Comparison of ENCODE assay signal across 10 mouse cellular contexts in the genomic region with DNA sequence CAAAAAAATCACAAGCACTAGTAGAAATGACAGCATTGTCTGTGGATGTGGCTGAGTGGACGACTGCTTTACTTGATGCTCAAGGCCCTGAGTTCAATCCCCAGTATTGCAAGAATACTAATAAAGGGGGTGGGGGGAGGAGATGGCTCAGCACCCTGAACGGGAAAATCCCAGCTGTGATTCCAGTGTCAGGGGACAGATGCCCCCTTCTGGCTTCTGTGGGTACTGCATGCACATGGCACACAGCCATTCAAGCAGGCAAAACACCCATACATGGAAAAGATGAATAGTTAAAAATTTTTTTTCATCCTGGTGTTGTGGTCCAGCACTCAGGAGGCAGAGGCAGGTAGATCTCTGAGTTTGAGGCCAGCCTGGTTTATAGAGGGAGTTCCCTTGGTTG. TPM values are rescaled to one million over a fixed set of nuclear protein-coding genes. Genes with fewer than 3 reads are reported as not detected.
DNase-seq lines count a peak whose midpoint lies in the region; ATAC-seq and TF ChIP-seq lines count a peak whose summit lies in the region.
"Had no signal": no experiment of that assay in that cellular context is flagged by ENCODE, and none has a peak within 500 bp of the region (broad histone marks: within the 10 kb centered on the region; RNA-seq: fewer than 3 reads in every experiment).

No protein-coding gene starts in this region.

- no peaks in the 10 kb centered on the region for H3K79me2 ChIP-seq in CH12.LX (replicated peaks; ENCODE audit: control insufficient read depth, extremely low read depth, insufficient read depth, poor library complexity, severe bottlenecking)

- no peaks in the 10 kb centered on the region for H3K36me3 ChIP-seq in kidney, embryonic 16.5 days (ENCODE audit: insufficient read depth, low read length)
- H3K36me3 ChIP-seq in CH12.LX (replicated peaks in 1 of 2; ENCODE audit: control insufficient read depth in 1 of 2, insufficient read depth in 1 of 2, low read length in 1 of 2), result no peaks in the 10 kb centered on the region
- H3K36me3 ChIP-seq in small intestine, adult 2 months (ENCODE audit: control insufficient read depth, insufficient read depth, low read length), result no peaks in the 10 kb centered on the region
- H3K36me3 ChIP-seq in heart, embryonic 12.5 days, result no peaks in the 10 kb centered on the region
- H3K36me3 ChIP-seq: embryonic facial prominence, embryonic 15.5 days had no signal

- H3K27me3 ChIP-seq in kidney, embryonic 16.5 days (ENCODE audit: insufficient read depth, low read length), result peaks cover 14% of the 10 kb centered on the region
- peaks cover 1% of the 10 kb centered on the region for H3K27me3 ChIP-seq in CH12.LX (replicated peaks)
- no peaks in the 10 kb centered on the region for H3K27me3 ChIP-seq in small intestine, adult 2 months (ENCODE audit: control insufficient read depth, insufficient read depth, low read length)
- peaks cover 24% of the 10 kb centered on the region for H3K27me3 ChIP-seq in heart, embryonic 12.5 days (replicated peaks)

- DNase-seq in kidney, adult 8-10 months, result peak; percentile 11 to 45
- peak; percentile 45 to 52 for DNase-seq in B cell, adult 2 months
- DNase-seq in CH12.LX (ENCODE audit: extremely low read depth), result peak; percentile 58
- DNase-seq in embryo, embryonic 9.5 days (ENCODE audit: extremely low spot score), result peak; percentile 38

- H3K9me3 ChIP-seq in kidney, embryonic 16.5 days (ENCODE audit: low read length), result 0 out of 2 replicates have a peak, but pooled peaks cover 2% of the 10 kb centered on the region
- H3K9me3 ChIP-seq in CH12.LX (replicated peaks; ENCODE audit: low read length), result peaks cover 3% of the 10 kb centered on the region
- no peaks in the 10 kb centered on the region for H3K9me3 ChIP-seq in heart, embryonic 12.5 days (replicated peaks)
- H3K9me3 ChIP-seq: embryonic facial prominence, embryonic 15.5 days had no signal

- no peak overlapping the region for H3K4me2 ChIP-seq in kidney, embryonic 16.5 days (replicated peaks; ENCODE audit: low read depth, low read length)
- H3K4me2 ChIP-seq in CH12.LX (ENCODE audit: insufficient read depth, low read depth, poor library complexity, severe bottlenecking), result no peak overlapping the region
- H3K4me2 ChIP-seq in heart, embryonic 12.5 days, result no peak overlapping the region
- H3K4me2 ChIP-seq: embryonic facial prominence, embryonic 15.5 days had no signal

- no peak for TF ChIP-seq POLR2A in CH12.LX (IDR thresholded peaks at IDR 0.05; ENCODE audit: low read depth, low read length)
- TF ChIP-seq POLR2A in small intestine, adult 2 months (IDR thresholded peaks at IDR 0.05; ENCODE audit: low read depth, low read length), result no peak

- no peak for ATAC-seq in kidney, embryonic 16.5 days (ENCODE audit: low FRiP score, low TSS enrichment)
- no peak for ATAC-seq in heart, embryonic 12.5 days (ENCODE audit: insufficient number of reproducible peaks, low FRiP score)

- TF ChIP-seq RAD21 in CH12.LX (IDR thresholded peaks at IDR 0.05; ENCODE audit: low read depth, low read length), result peak; percentile 46

- no peaks in the 10 kb centered on the region for H3K4me1 ChIP-seq in kidney, embryonic 16.5 days (ENCODE audit: insufficient read depth, low read length)
- H3K4me1 ChIP-seq in CH12.LX (ENCODE audit: control insufficient read depth in 1 of 2, insufficient read depth in 2 of 2), result peaks cover 0 to 14% of the 10 kb centered on the region in 2 experiments; a peak in 2 of 4 replicates
- H3K4me1 ChIP-seq in small intestine, adult 2 months (ENCODE audit: control insufficient read depth, insufficient read depth, insufficient read length, low read length), result no peaks in the 10 kb centered on the region
- no peaks in the 10 kb centered on the region; the same call in 1 of the 2 replicates for H3K4me1 ChIP-seq in heart, embryonic 12.5 days (replicated peaks)
- H3K4me1 ChIP-seq: embryonic facial prominence, embryonic 15.5 days had no signal

- TF ChIP-seq CTCF in CH12.LX (conservative IDR thresholded peaks at IDR 0.05 in 1 of 2, IDR thresholded peaks at IDR 0.05 in 1 of 2; ENCODE audit: low read depth in 2 of 2, low read length in 2 of 2), result peak; percentile 56 to 70; a peak in 3 of 4 replicates
- TF ChIP-seq CTCF in small intestine, adult 2 months (IDR thresholded peaks at IDR 0.05; ENCODE audit: extremely low read depth, insufficient read length, insufficient replicate concordance, low read depth, low read length), result peak; percentile 63; the same call in 1 of the 2 replicates

- no peak overlapping the region for H3K9ac ChIP-seq in kidney, embryonic 16.5 days (replicated peaks; ENCODE audit: low read length)
- no peak overlapping the region for H3K9ac ChIP-seq in CH12.LX (ENCODE audit: insufficient read depth, low read depth)
- H3K9ac ChIP-seq in heart, embryonic 12.5 days, result no peak overlapping the region
- H3K9ac ChIP-seq: embryonic facial prominence, embryonic 15.5 days had no signal

- H3K4me3 ChIP-seq in kidney, embryonic 16.5 days (ENCODE audit: low read length), result no peak overlapping the region
- H3K4me3 ChIP-seq in CH12.LX (replicated peaks in 1 of 3; ENCODE audit: low read depth in 2 of 3, low read length in 2 of 3, poor library complexity in 1 of 3), result no peak overlapping the region
- H3K4me3 ChIP-seq in small intestine, adult 2 months (ENCODE audit: low read depth, low read length), result no peak overlapping the region
- no peak overlapping the region for H3K4me3 ChIP-seq in heart, embryonic 12.5 days
- H3K4me3 ChIP-seq: embryonic facial prominence, embryonic 15.5 days; myocyte had no signal

- 62% methylated on average over 2 of the region's 2 CpGs for WGBS in kidney, embryonic 16.5 days
- 50% methylated on average over 2 of the region's 2 CpGs for WGBS in small intestine, adult 2 months
- WGBS in heart, embryonic 12.5 days, result 59% methylated on average over 2 of the region's 2 CpGs

- dilution Hi-C loops in CH12.LX (cut with MboI; ENCODE audit: extremely low pct_ligation_motif_present, extremely low pct_unique_long_range_greater_than_20kb, low sequenced_read_pairs), result no loop called here

- in situ Hi-C loops in CH12.LX (cut with MboI; ENCODE audit: low pct_ligation_motif_present, low pct_unique_long_range_greater_than_20kb, low sequenced_read_pairs), result no loop called here

- no peak overlapping the region for H3K27ac ChIP-seq in kidney, embryonic 16.5 days (ENCODE audit: low read length)
- H3K27ac ChIP-seq in CH12.LX (ENCODE audit: insufficient read depth, low read depth), result no peak overlapping the region
- no peak overlapping the region for H3K27ac ChIP-seq in small intestine, adult 2 months (ENCODE audit: insufficient read depth, low read depth, low read length)
- H3K27ac ChIP-seq in heart, embryonic 12.5 days (ENCODE audit: poor library complexity, severe bottlenecking), result no peak overlapping the region
- H3K27ac ChIP-seq: embryonic facial prominence, embryonic 15.5 days had no signal

- no peak for TF ChIP-seq EP300 in CH12.LX (IDR thresholded peaks at IDR 0.05; ENCODE audit: low read length)

TF ChIP-seq in CH12.LX, 34 proteins besides CTCF, POLR2A, EP300 and RAD21:
- TF ChIP-seq TBP (conservative IDR thresholded peaks at IDR 0.05; ENCODE audit: low read depth, low read length) (no peak), MAZ (IDR thresholded peaks at IDR 0.05; ENCODE audit: low read depth, low read length) (no peak), CHD2 (IDR thresholded peaks at IDR 0.05; ENCODE audit: low read length) (no peak), KAT2A (IDR thresholded peaks at IDR 0.05; ENCODE audit: insufficient replicate concordance, low read length) (no peak), RCOR1 (conservative IDR thresholded peaks at IDR 0.05; ENCODE audit: low read depth, low read length) (no peak), MAFK (IDR thresholded peaks at IDR 0.05; ENCODE audit: insufficient replicate concordance, low read length) (no peak), MYC (IDR thresholded peaks at IDR 0.05; ENCODE audit: low read depth, low read length) (0 out of 2 replicates have a peak, but pooled peaks have one; percentile 35), SMC3 (IDR thresholded peaks at IDR 0.05; ENCODE audit: low read depth, low read length) (peak; percentile 62), PAX5 (IDR thresholded peaks at IDR 0.05; ENCODE audit: low read length) (no peak), ZNF384 (IDR thresholded peaks at IDR 0.05; ENCODE audit: low read depth, low read length) (no peak)

RNA-seq across cellular contexts. Expression of gene T, which starts 10.9 kb away (rescaled TPM):
- polyA plus RNA-seq in kidney, embryonic 16.5 days (2015; fragmentation: Nextera tagmentation; extraction: Ambion mirVana), result 0.10 and 0.24 TPM in 2 replicates
- total RNA-seq in CH12.LX (2012; rRNA removed) (0.17 TPM in 1 of 2 replicates, not detected in the other), CH12.LX (2014; rRNA removed) (not detected in 2 replicates)
- not detected in 2 replicates for polyA plus RNA-seq in CH12.LX (2012; ENCODE audit: insufficient read length, low read depth)
- polyA plus RNA-seq in small intestine, adult 2 months (2012; rRNA removed), result not detected in 2 replicates
- polyA plus RNA-seq in heart, embryonic 12.5 days (2016; fragmentation: Nextera tagmentation; extraction: Ambion mirVana), result 0.24 and 0.46 TPM in 2 replicates
- polyA plus RNA-seq: large intestine, adult 2 months had no signal
